Mouse (Mus musculus): ENCODE measurements around the gene Arhgap42.

- TF ChIP-seq POLR2A (IDR thresholded peaks at IDR 0.05; ENCODE audit: control insufficient read depth, low read depth, low read length) (no peak), CTCF (IDR thresholded peaks at IDR 0.05; ENCODE audit: control insufficient read depth, insufficient read depth, insufficient replicate concordance, low read depth, low read length) (no peak)
Measured at GRCm38 (mm10) chr9:8982315-8982714, 256.6 kb downstream of the Arhgap42 start.

Measured in testis, adult 2 months (tissue).